Mouse (Mus musculus) liver, embryonic 14.5 days (tissue): ENCODE results near the gene Capns1. TPM values are rescaled to one million over a fixed set of nuclear protein-coding genes. Genes with fewer than 3 reads are reported as not detected.

Experiments used
- ATAC-seq: fragments of 200-750 bp; cut with Nextera tagmentation; 2 replicates; pipeline ENCODE4 v1.8.0; 2017; ENCODE audit warnings: moderate number of reproducible peaks, mild to moderate bottlenecking, moderate library complexity; ENCODE audit not compliant: insufficient read depth
- DNase-seq, 3 experiments: peaks; one replicate each; pipeline ENCODE4 v3.0.0-alpha.2; 2012 to 2013; ENCODE audit warnings: low read depth in 3 of 3, low spot score in 3 of 3
- H3K27ac ChIP-seq: fragments of 300-500 bp; sonication (generic); 2 replicates; pipeline ENCODE4 v1.5.1; 2014; ENCODE audit warnings: moderate library complexity, mild to moderate bottlenecking, control low read depth, inconsistent platforms
- H3K27me3 ChIP-seq: fragments of 300-500 bp; sonication (generic); 2 replicates; pipeline ENCODE4 v1.6.1; 2014; ENCODE audit warnings: mild to moderate bottlenecking, low read length, moderate library complexity; ENCODE audit not compliant: control insufficient read depth, insufficient read depth
- H3K36me3 ChIP-seq: fragments of 300-500 bp; sonication (generic); replicated peaks from 2 replicates; pipeline ENCODE4 v1.6.1; 2014; ENCODE audit warnings: low read depth; ENCODE audit not compliant: control insufficient read depth, insufficient read depth
- H3K4me1 ChIP-seq, 2 experiments: fragments of 200-500 bp in 1 of 2; fragments of 300-500 bp in 1 of 2; sonication (generic) in 1 of 2; replicated peaks; 2 replicates each; pipeline ENCODE4 v1.6.1; 2012 to 2014; ENCODE audit warnings: antibody characterized with exemption in 1 of 2, inconsistent platforms in 1 of 2, low read length in 1 of 2; ENCODE audit not compliant: control insufficient read depth in 2 of 2, insufficient read depth in 2 of 2
- H3K4me2 ChIP-seq: fragments of 300-500 bp; sonication (generic); 2 replicates; pipeline ENCODE4 v1.6.1; 2014; ENCODE audit warnings: low read depth, mild to moderate bottlenecking, control low read depth, moderate library complexity
- H3K4me3 ChIP-seq, 2 experiments: fragments of 200-500 bp in 1 of 2; fragments of 300-500 bp in 1 of 2; sonication (generic) in 1 of 2; 2 replicates each; pipeline ENCODE4 v1.5.1; 2012 to 2014; ENCODE audit warnings: low read depth in 2 of 2, low read length in 2 of 2, mild to moderate bottlenecking in 2 of 2, control low read depth in 1 of 2, inconsistent platforms in 1 of 2, moderate library complexity in 1 of 2; ENCODE audit not compliant: insufficient read depth in 1 of 2
- H3K9ac ChIP-seq: fragments of 300-500 bp; sonication (generic); replicated peaks from 2 replicates; pipeline ENCODE4 v1.6.1; 2014; ENCODE audit warnings: mild to moderate bottlenecking, control low read depth, moderate library complexity
- H3K9me3 ChIP-seq: fragments of 300-500 bp; sonication (generic); 2 replicates; pipeline ENCODE4 v1.6.1; 2016; ENCODE audit warnings: low read length, mixed read lengths; ENCODE audit not compliant: control insufficient read depth
- CTCF ChIP-seq: IDR thresholded peaks from 2 replicates; pipeline ENCODE4 v1.5.1; 2016; ENCODE audit warnings: antibody characterized with exemption, low read depth, control low read depth
- EP300 ChIP-seq: IDR thresholded peaks from 2 replicates; pipeline ENCODE4 v1.6.1; 2016; ENCODE audit warnings: antibody characterized with exemption, low read depth
- WGBS: fragments of 180-500 bp; shearing (Covaris S2); extraction: QIAGEN DNeasy Blood & Tissue Kit; methylation state at CpG from one replicate; pipeline ENCODE4 v1.1.7; 2014; ENCODE audit not compliant: insufficient replicate concordance; 5-methylcytosine and 5-hydroxymethylcytosine counted together
- polyA plus RNA-seq, 2 experiments: library from polyadenylated mRNA; depleted of rRNA in 1 of 2; stranded (reverse) in 1 of 2; unstranded in 1 of 2; fragments of >200 nt; fragmentation: Nextera tagmentation in 1 of 2; extraction: Ambion mirVana in 1 of 2; gene quantifications; 2 replicates each; pipeline versions ENCODE4 v1.2.1 to v1.2.3; 2012 to 2014

Capns1 gene
- polyA plus RNA-seq, 2 experiments = 31.2 to 122 TPM

GRCm38 (mm10) chr7:30194101-30194831 lies 4.3 kb downstream of the Capns1 start:
- under 1% methylated on average over 26 of the region's 26 CpGs for WGBS
- Histone ChIP-seq H3K27ac (peak overlapping the region; percentile 64), H3K4me1 (peaks cover 9 to 15% of the 10 kb centered on the region in 2 experiments), H3K9me3 (no peaks in the 10 kb centered on the region), H3K4me3 (peak overlapping the region; percentile 82 to 85), H3K36me3 (peaks cover 18% of the 10 kb centered on the region), H3K9ac (peak overlapping the region; percentile 89), H3K27me3 (no peaks in the 10 kb centered on the region), H3K4me2 (peak overlapping the region; percentile 89)
- TF ChIP-seq CTCF (no peak), EP300 (no peak)
- DNase-seq (peak in 1 of 3 experiments; percentile 47), ATAC-seq (peak; percentile 52)

- Histone ChIP-seq H3K9ac (peak overlapping the region; percentile 89), H3K4me2 (peak overlapping the region; percentile 89), H3K27ac (peak overlapping the region; percentile 66), H3K27me3 (no peaks in the 10 kb centered on the region), H3K4me3 (peak overlapping the region; percentile 82 to 85), H3K36me3 (peaks cover 21% of the 10 kb centered on the region), H3K9me3 (no peaks in the 10 kb centered on the region), H3K4me1 (peaks cover 9 to 15% of the 10 kb centered on the region in 2 experiments)
- DNase-seq (peak; percentile 75 to 77 (median 75)), ATAC-seq (peak; percentile 77)
- 1% methylated on average over 26 of the region's 26 CpGs for WGBS
- TF ChIP-seq EP300 (no peak), CTCF (no peak)
Observed at GRCm38 (mm10) chr7:30193581-30194100, 5.0 kb downstream of the Capns1 start.

GRCm38 (mm10) chr7:30193013-30193412 lies 5.6 kb downstream of the Capns1 start:
- no peak for DNase-seq
- Histone ChIP-seq H3K27me3 (no peaks in the 10 kb centered on the region), H3K27ac (peak overlapping the region; percentile 66), H3K9ac (peak overlapping the region; percentile 89), H3K4me3 (peak overlapping the region; percentile 29 to 82; a peak in 2 of 4 replicates), H3K36me3 (peaks cover 26% of the 10 kb centered on the region), H3K4me2 (peak overlapping the region; percentile 89), H3K4me1 (peaks cover 9 to 15% of the 10 kb centered on the region in 2 experiments), H3K9me3 (no peaks in the 10 kb centered on the region)
- 64% methylated on average over 9 of the region's 9 CpGs for WGBS
- ATAC-seq = no peak
- TF ChIP-seq EP300 = no peak
- TF ChIP-seq CTCF = no peak

- no peaks in the 10 kb centered on the region for H3K9me3 ChIP-seq
- TF ChIP-seq EP300 = no peak
- no peak for TF ChIP-seq CTCF
- no peak for ATAC-seq
- no peak overlapping the region for H3K27ac ChIP-seq
- H3K4me1 ChIP-seq = peaks cover 9 to 15% of the 10 kb centered on the region in 2 experiments
- H3K4me3 ChIP-seq = no peak overlapping the region
- H3K36me3 ChIP-seq = peaks cover 35% of the 10 kb centered on the region
- WGBS = 83% methylated on average over 12 of the region's 12 CpGs
- no peak overlapping the region for H3K4me2 ChIP-seq
- no peak overlapping the region for H3K9ac ChIP-seq
- DNase-seq = no peak
- H3K27me3 ChIP-seq = no peaks in the 10 kb centered on the region
Observed at GRCm38 (mm10) chr7:30192088-30192487, 6.5 kb downstream of the Capns1 start.

GRCm38 (mm10) chr7:30189116-30189491 lies 9.5 kb downstream of the Capns1 start:
- Histone ChIP-seq H3K4me2 (no peak overlapping the region), H3K9ac (no peak overlapping the region), H3K4me3 (no peak overlapping the region), H3K9me3 (no peaks in the 10 kb centered on the region), H3K4me1 (peaks cover 6 to 10% of the 10 kb centered on the region in 2 experiments), H3K27me3 (no peaks in the 10 kb centered on the region), H3K36me3 (peaks cover 42% of the 10 kb centered on the region), H3K27ac (no peak overlapping the region)
- DNase-seq (no peak), ATAC-seq (no peak)
- TF ChIP-seq CTCF (no peak), EP300 (no peak)
- 74% methylated on average over 4 of the region's 4 CpGs for WGBS
